Comparison of ENCODE assay signal across 11 mouse cellular contexts in genomic region chr5:14073152-14073551, GRCm38 (mm10). TPM values are rescaled to one million over a fixed set of nuclear protein-coding genes. Genes with fewer than 3 reads are reported as not detected.
DNase-seq lines count a peak whose midpoint lies in the region; ATAC-seq and TF ChIP-seq lines count a peak whose summit lies in the region.
"Had no signal": no experiment of that assay in that cellular context is flagged by ENCODE, and none has a peak within 500 bp of the region (broad histone marks: within the 10 kb centered on the region; RNA-seq: fewer than 3 reads in every experiment).

No protein-coding gene starts in this region.

- H3K9me3 ChIP-seq in midbrain, embryonic 15.5 days: no peaks in the 10 kb centered on the region
- H3K9me3 ChIP-seq in midbrain, postnatal 0 days (ENCODE audit: low read length): no peaks in the 10 kb centered on the region
- H3K9me3 ChIP-seq in heart, embryonic 15.5 days (replicated peaks): no peaks in the 10 kb centered on the region
- no peaks in the 10 kb centered on the region for H3K9me3 ChIP-seq in hindbrain, embryonic 12.5 days (replicated peaks)
- H3K9me3 ChIP-seq: embryonic facial prominence, embryonic 15.5 days; liver, embryonic 13.5 days; neural tube, embryonic 12.5 days had no signal

- H3K27me3 ChIP-seq in midbrain, embryonic 15.5 days (replicated peaks): no peaks in the 10 kb centered on the region
- H3K27me3 ChIP-seq in midbrain, postnatal 0 days (ENCODE audit: insufficient read depth, low read length): no peaks in the 10 kb centered on the region
- no peaks in the 10 kb centered on the region for H3K27me3 ChIP-seq in heart, embryonic 15.5 days
- H3K27me3 ChIP-seq in hindbrain, embryonic 12.5 days: no peaks in the 10 kb centered on the region
- H3K27me3 ChIP-seq: embryonic facial prominence, embryonic 15.5 days; liver, embryonic 13.5 days; neural tube, embryonic 12.5 days had no signal

- TF ChIP-seq CTCF in midbrain, postnatal 0 days (IDR thresholded peaks at IDR 0.05): no peak

- no peak overlapping the region for H3K4me2 ChIP-seq in midbrain, embryonic 15.5 days
- H3K4me2 ChIP-seq in midbrain, postnatal 0 days (ENCODE audit: low read depth, low read length, poor library complexity, severe bottlenecking): no peak overlapping the region
- no peak overlapping the region for H3K4me2 ChIP-seq in heart, embryonic 15.5 days
- H3K4me2 ChIP-seq in hindbrain, embryonic 12.5 days (replicated peaks): no peak overlapping the region
- H3K4me2 ChIP-seq: embryonic facial prominence, embryonic 15.5 days; hindbrain, embryonic 14.5 days; liver, embryonic 13.5 days; neural tube, embryonic 12.5 days had no signal

- H3K9ac ChIP-seq in midbrain, embryonic 15.5 days: no peak overlapping the region
- H3K9ac ChIP-seq in midbrain, postnatal 0 days (replicated peaks; ENCODE audit: low read length, poor library complexity, severe bottlenecking): no peak overlapping the region
- H3K9ac ChIP-seq in heart, embryonic 15.5 days: no peak overlapping the region
- no peak overlapping the region for H3K9ac ChIP-seq in hindbrain, embryonic 12.5 days
- H3K9ac ChIP-seq: embryonic facial prominence, embryonic 15.5 days; hindbrain, embryonic 14.5 days; liver, embryonic 13.5 days; neural tube, embryonic 12.5 days had no signal

- no peaks in the 10 kb centered on the region for H3K4me1 ChIP-seq in midbrain, embryonic 15.5 days
- no peaks in the 10 kb centered on the region for H3K4me1 ChIP-seq in midbrain, postnatal 0 days (ENCODE audit: insufficient read depth, low read length)
- no peaks in the 10 kb centered on the region for H3K4me1 ChIP-seq in heart, embryonic 15.5 days (replicated peaks)
- no peaks in the 10 kb centered on the region for H3K4me1 ChIP-seq in hindbrain, embryonic 12.5 days
- H3K4me1 ChIP-seq: embryonic facial prominence, embryonic 15.5 days; liver, embryonic 13.5 days; neural tube, embryonic 12.5 days had no signal

- no peak for DNase-seq in midbrain, postnatal 0 days (ENCODE audit: low spot score)
- DNase-seq in ZHBTc4 (ENCODE audit: low read depth, low spot score): peak; percentile 58
- DNase-seq in lung, postnatal 10 days: peak; percentile 40
- no peak for DNase-seq in T-cell, adult 2 months (ENCODE audit: low spot score)
- DNase-seq: liver, embryonic 13.5 days had no signal

- H3K4me3 ChIP-seq in midbrain, embryonic 15.5 days: no peak overlapping the region
- H3K4me3 ChIP-seq in midbrain, postnatal 0 days (ENCODE audit: low read depth, low read length): no peak overlapping the region
- H3K4me3 ChIP-seq in heart, embryonic 15.5 days: no peak overlapping the region
- H3K4me3 ChIP-seq in hindbrain, embryonic 12.5 days: no peak overlapping the region
- H3K4me3 ChIP-seq: embryonic facial prominence, embryonic 15.5 days; liver, embryonic 13.5 days; neural tube, embryonic 12.5 days had no signal

- ATAC-seq in midbrain, embryonic 15.5 days (replicated peaks): 0 out of 2 replicates have a peak, but pooled peaks have one; percentile 33
- ATAC-seq in midbrain, postnatal 0 days (ENCODE audit: low FRiP score): no peak
- ATAC-seq in heart, embryonic 15.5 days (replicated peaks; ENCODE audit: insufficient number of reproducible peaks, insufficient read depth, low FRiP score, low read depth): 0 out of 2 replicates have a peak, but pooled peaks have one; percentile 43
- ATAC-seq in hindbrain, embryonic 12.5 days (ENCODE audit: low FRiP score): no peak

- 83% methylated on average over 3 of the region's 3 CpGs for WGBS in midbrain, embryonic 15.5 days
- WGBS in midbrain, postnatal 0 days: 85% methylated on average over 3 of the region's 3 CpGs
- 36% methylated on average over 3 of the region's 3 CpGs for WGBS in heart, embryonic 15.5 days
- WGBS in hindbrain, embryonic 12.5 days: 88% methylated on average over 3 of the region's 3 CpGs

- H3K27ac ChIP-seq in midbrain, embryonic 15.5 days: no peak overlapping the region
- H3K27ac ChIP-seq in midbrain, postnatal 0 days (ENCODE audit: low read depth, low read length): no peak overlapping the region
- no peak overlapping the region for H3K27ac ChIP-seq in heart, embryonic 15.5 days
- no peak overlapping the region for H3K27ac ChIP-seq in hindbrain, embryonic 12.5 days
- H3K27ac ChIP-seq: embryonic facial prominence, embryonic 15.5 days; hindbrain, embryonic 14.5 days; liver, embryonic 13.5 days; neural tube, embryonic 12.5 days had no signal

- H3K36me3 ChIP-seq in midbrain, embryonic 15.5 days (replicated peaks): no peaks in the 10 kb centered on the region
- H3K36me3 ChIP-seq in midbrain, postnatal 0 days (ENCODE audit: insufficient read depth, low read length): no peaks in the 10 kb centered on the region
- no peaks in the 10 kb centered on the region for H3K36me3 ChIP-seq in heart, embryonic 15.5 days
- no peaks in the 10 kb centered on the region for H3K36me3 ChIP-seq in hindbrain, embryonic 12.5 days
- H3K36me3 ChIP-seq: embryonic facial prominence, embryonic 15.5 days; liver, embryonic 13.5 days; neural tube, embryonic 12.5 days had no signal

RNA-seq across cellular contexts. Expression of gene Sema3e, which starts 48.1 kb away (rescaled TPM):
- polyA plus RNA-seq in midbrain, embryonic 15.5 days (2015; fragmentation: Nextera tagmentation; extraction: Ambion mirVana): 3.7 and 4.3 TPM in 2 replicates
- 5.2 and 6.4 TPM in 2 replicates for total RNA-seq in midbrain, postnatal 0 days (2014; rRNA removed)
- 2.8 and 3.0 TPM in 2 replicates for polyA plus RNA-seq in midbrain, postnatal 0 days (2015; fragmentation: Nextera tagmentation; extraction: Ambion mirVana)
- 0.67 and 1.6 TPM in 2 replicates for polyA plus RNA-seq in heart, embryonic 15.5 days (2015; fragmentation: Nextera tagmentation; extraction: Ambion mirVana)
- polyA plus RNA-seq in hindbrain, embryonic 12.5 days (2016; fragmentation: Nextera tagmentation; extraction: Ambion mirVana): 3.8 and 5.1 TPM in 2 replicates

Comparison
In these comparisons a context has a peak if more than half of its experiments do, and no peak if none do; other contexts are left out.
1. ATAC-seq: peak in midbrain, embryonic 15.5 days (single experiment) and heart, embryonic 15.5 days (single experiment); none in midbrain, postnatal 0 days (single experiment) and hindbrain, embryonic 12.5 days (single experiment).
2. DNase-seq: peak in ZHBTc4 (single experiment) and lung, postnatal 10 days (single experiment); none in midbrain, postnatal 0 days (single experiment) and T-cell, adult 2 months (single experiment).